Mouse (Mus musculus) intestine, embryonic 14.5 days (tissue): ENCODE measurements around the gene Foxp1. TPM values are rescaled to one million over a fixed set of nuclear protein-coding genes. Genes with fewer than 3 reads are reported as not detected.

Source experiments
- ATAC-seq: fragments of 200-750 bp; cut with Nextera tagmentation; replicated peaks from 2 replicates; pipeline ENCODE4 v1.8.0; 2017; ENCODE audit warnings: low read depth, moderate number of reproducible peaks, moderate TSS enrichment, moderate library complexity; ENCODE audit not compliant: low FRiP score, low TSS enrichment
- DNase-seq: peaks from one replicate; pipeline ENCODE4 v3.0.0-alpha.2; 2018; ENCODE audit warnings: low spot score
- H3K27ac ChIP-seq: fragments of 300-500 bp; sonication (generic); 2 replicates; pipeline ENCODE4 v1.5.1; 2014; ENCODE audit warnings: low read depth, mild to moderate bottlenecking, control low read depth
- H3K27me3 ChIP-seq: fragments of 300-500 bp; sonication (generic); replicated peaks from 2 replicates; pipeline ENCODE4 v1.6.1; 2014; ENCODE audit warnings: low read length, control low read depth; ENCODE audit not compliant: control insufficient read depth, insufficient read depth
- H3K36me3 ChIP-seq: fragments of 300-500 bp; sonication (generic); 2 replicates; pipeline ENCODE4 v1.6.1; 2014; ENCODE audit warnings: low read length, control low read depth; ENCODE audit not compliant: control insufficient read depth, insufficient read depth
- H3K4me1 ChIP-seq: fragments of 300-500 bp; sonication (generic); replicated peaks from 2 replicates; pipeline ENCODE4 v1.6.1; 2014; ENCODE audit warnings: low read length, control low read depth, mixed read lengths; ENCODE audit not compliant: control insufficient read depth, insufficient read depth
- H3K4me2 ChIP-seq: fragments of 300-500 bp; sonication (generic); 2 replicates; pipeline ENCODE4 v1.6.1; 2014; ENCODE audit warnings: low read length
- H3K4me3 ChIP-seq: fragments of 300-500 bp; sonication (generic); 2 replicates; pipeline ENCODE4 v1.5.1; 2014; ENCODE audit warnings: low read depth, low read length, control low read depth, mixed read lengths
- H3K9ac ChIP-seq: fragments of 300-500 bp; sonication (generic); 2 replicates; pipeline ENCODE4 v1.6.1; 2014; ENCODE audit warnings: mild to moderate bottlenecking, low read length
- H3K9me3 ChIP-seq: fragments of 300-500 bp; sonication (generic); 2 replicates; pipeline ENCODE4 v1.6.1; 2016; ENCODE audit warnings: low read length, control low read depth; ENCODE audit not compliant: control insufficient read depth
- WGBS: fragments of 180-500 bp; shearing (Covaris S2); extraction: QIAGEN DNeasy Blood & Tissue Kit; methylation state at CpG from one replicate; pipeline ENCODE4 v1.1.7; 2014; 5-methylcytosine and 5-hydroxymethylcytosine counted together
- polyA plus RNA-seq: library from polyadenylated mRNA; unstranded; fragments of >200 nt; fragmentation: Nextera tagmentation; extraction: Ambion mirVana; gene quantifications from 2 replicates; pipeline ENCODE4 v1.2.1, GENCODE M21; 2014

Foxp1 gene
- polyA plus RNA-seq, 1 experiment from 2014 or later, result 133 TPM

- Histone ChIP-seq H3K4me1 (peaks cover 14% of the 10 kb centered on the region), H3K36me3 (no peaks in the 10 kb centered on the region), H3K27ac (peak overlapping the region; percentile 5; the same call in 1 of the 2 replicates), H3K4me3 (no peak overlapping the region), H3K4me2 (no peak overlapping the region), H3K9ac (no peak overlapping the region), H3K9me3 (no peaks in the 10 kb centered on the region), H3K27me3 (no peaks in the 10 kb centered on the region)
- no peak for ATAC-seq
- WGBS, result 55% methylated on average over 12 of the region's 12 CpGs
- DNase-seq, result no peak
Observed at GRCm38 (mm10) chr6:99469134-99469834, 53.2 kb downstream of the Foxp1 start.

GRCm38 (mm10) chr6:99467831-99468230 lies 54.7 kb downstream of the Foxp1 start:
- Histone ChIP-seq H3K4me3 (no peak overlapping the region), H3K9me3 (no peaks in the 10 kb centered on the region), H3K9ac (no peak overlapping the region), H3K4me2 (no peak overlapping the region), H3K4me1 (peaks cover 14% of the 10 kb centered on the region), H3K36me3 (no peaks in the 10 kb centered on the region), H3K27me3 (no peaks in the 10 kb centered on the region), H3K27ac (no peak overlapping the region)
- WGBS, result 61% methylated on average over 3 of the region's 3 CpGs
- no peak for ATAC-seq
- no peak for DNase-seq

GRCm38 (mm10) chr6:99467109-99467508 lies 55.4 kb downstream of the Foxp1 start:
- Histone ChIP-seq H3K4me2 (no peak overlapping the region), H3K4me1 (peaks cover 14% of the 10 kb centered on the region), H3K4me3 (no peak overlapping the region), H3K9ac (no peak overlapping the region), H3K27ac (no peak overlapping the region), H3K9me3 (no peaks in the 10 kb centered on the region), H3K27me3 (no peaks in the 10 kb centered on the region), H3K36me3 (no peaks in the 10 kb centered on the region)
- DNase-seq, result no peak
- no peak for ATAC-seq
- 28% methylated on average over 8 of the region's 8 CpGs for WGBS

- peaks cover 14% of the 10 kb centered on the region for H3K4me1 ChIP-seq
- 62% methylated on average over 8 of the region's 8 CpGs for WGBS
- no peak overlapping the region for H3K4me2 ChIP-seq
- ATAC-seq (no peak), DNase-seq (no peak)
- no peaks in the 10 kb centered on the region; the same call in 1 of the 2 replicates for H3K36me3 ChIP-seq
- no peak overlapping the region for H3K9ac ChIP-seq
- no peak overlapping the region for H3K4me3 ChIP-seq
- no peaks in the 10 kb centered on the region for H3K27me3 ChIP-seq
- H3K9me3 ChIP-seq, result no peaks in the 10 kb centered on the region
- no peak overlapping the region for H3K27ac ChIP-seq
Observed at GRCm38 (mm10) chr6:99466354-99466753, 56.2 kb downstream of the Foxp1 start.

- ATAC-seq, result no peak
- H3K9me3 ChIP-seq, result no peaks in the 10 kb centered on the region
- H3K4me1 ChIP-seq, result no peaks in the 10 kb centered on the region
- no peak overlapping the region for H3K4me3 ChIP-seq
- H3K4me2 ChIP-seq, result no peak overlapping the region
- peaks cover 3% of the 10 kb centered on the region for H3K36me3 ChIP-seq
- no peaks in the 10 kb centered on the region for H3K27me3 ChIP-seq
- H3K9ac ChIP-seq, result no peak overlapping the region
- H3K27ac ChIP-seq, result no peak overlapping the region
- DNase-seq, result no peak
- WGBS, result 90% methylated on average over 4 of the region's 4 CpGs
Observed at GRCm38 (mm10) chr6:99464449-99464848, 58.1 kb downstream of the Foxp1 start.

GRCm38 (mm10) chr6:99463906-99464305 lies 58.6 kb downstream of the Foxp1 start:
- no peak overlapping the region for H3K4me2 ChIP-seq
- no peak for DNase-seq
- H3K9me3 ChIP-seq, result no peaks in the 10 kb centered on the region
- no peak overlapping the region for H3K4me3 ChIP-seq
- no peaks in the 10 kb centered on the region for H3K4me1 ChIP-seq
- H3K36me3 ChIP-seq, result peaks cover 3% of the 10 kb centered on the region
- ATAC-seq, result no peak
- WGBS, result 92% methylated on average over 7 of the region's 7 CpGs
- no peaks in the 10 kb centered on the region for H3K27me3 ChIP-seq
- H3K9ac ChIP-seq, result no peak overlapping the region
- no peak overlapping the region for H3K27ac ChIP-seq

GRCm38 (mm10) chr6:99458775-99459174 lies 63.7 kb downstream of the Foxp1 start:
- Histone ChIP-seq H3K4me1 (no peaks in the 10 kb centered on the region), H3K9ac (no peak overlapping the region), H3K27me3 (no peaks in the 10 kb centered on the region), H3K9me3 (no peaks in the 10 kb centered on the region), H3K4me3 (no peak overlapping the region), H3K36me3 (peaks cover 11% of the 10 kb centered on the region), H3K4me2 (no peak overlapping the region), H3K27ac (no peak overlapping the region)
- ATAC-seq (no peak), DNase-seq (no peak)
- WGBS, result 94% methylated on average over 4 of the region's 4 CpGs

GRCm38 (mm10) chr6:99453763-99454520 lies 68.6 kb downstream of the Foxp1 start:
- Histone ChIP-seq H3K36me3 (0 out of 2 replicates have a peak, but pooled peaks cover 8% of the 10 kb centered on the region), H3K27me3 (no peaks in the 10 kb centered on the region), H3K9me3 (no peaks in the 10 kb centered on the region), H3K27ac (no peak overlapping the region), H3K4me2 (no peak overlapping the region), H3K9ac (no peak overlapping the region), H3K4me3 (no peak overlapping the region), H3K4me1 (peaks cover 10% of the 10 kb centered on the region)
- 91% methylated on average over 7 of the region's 7 CpGs for WGBS
- ATAC-seq (no peak), DNase-seq (no peak)
